Mouse (Mus musculus): Measurements from ENCODE around the gene Dpf1. TPM values are rescaled to one million over a fixed set of nuclear protein-coding genes. Genes with fewer than 3 reads are reported as not detected.

Dpf1 gene
- polyA plus RNA-seq, 1 experiment: 0.60 TPM

- TF ChIP-seq CTCF (IDR thresholded peaks at IDR 0.05; ENCODE audit: low read depth, low read length): no peak
- TF ChIP-seq POLR2A (IDR thresholded peaks at IDR 0.05; ENCODE audit: borderline replicate concordance, low read depth, low read length): no peak
Measured at GRCm38 (mm10) chr7:29271687-29272465, 31.9 kb upstream of the Dpf1 start.

DNA sequence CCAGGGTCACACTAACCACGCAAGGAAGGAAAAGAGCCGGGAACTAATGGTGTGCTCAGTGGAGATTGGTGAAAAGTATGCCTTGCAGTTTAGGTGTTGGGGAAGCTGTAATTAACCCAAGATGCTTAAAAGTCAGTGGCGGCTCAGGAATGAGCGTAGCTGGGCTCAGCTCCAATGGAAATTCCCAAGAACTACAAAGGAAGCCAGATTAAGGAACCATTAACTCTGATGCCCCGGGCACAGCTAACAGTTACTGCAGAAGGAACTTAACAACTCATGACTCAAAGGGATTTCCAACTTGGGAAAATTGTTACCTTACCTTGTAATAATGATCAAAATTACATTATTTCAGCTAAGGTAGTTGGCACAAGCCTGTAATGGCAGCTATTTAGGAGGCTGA is 27.0 kb upstream of the Dpf1 start:
- TF ChIP-seq CTCF (IDR thresholded peaks at IDR 0.05; ENCODE audit: low read depth, low read length) (no peak), POLR2A (IDR thresholded peaks at IDR 0.05; ENCODE audit: borderline replicate concordance, low read depth, low read length) (no peak)
- no peak overlapping the region for H3K27ac ChIP-seq (ENCODE audit: insufficient read depth, low read depth, low read length)

More at GRCm38 (mm10) chr7:29271687-29272465, 31.9 kb upstream of the Dpf1 start:
- Histone ChIP-seq H3K4me3 (ENCODE audit: insufficient read depth, low read length) (no peak overlapping the region), H3K4me1 (ENCODE audit: control insufficient read depth, insufficient read depth, low read length) (peaks cover 4% of the 10 kb centered on the region), H3K27ac (ENCODE audit: insufficient read depth, low read depth, low read length) (no peak overlapping the region)

DNA sequence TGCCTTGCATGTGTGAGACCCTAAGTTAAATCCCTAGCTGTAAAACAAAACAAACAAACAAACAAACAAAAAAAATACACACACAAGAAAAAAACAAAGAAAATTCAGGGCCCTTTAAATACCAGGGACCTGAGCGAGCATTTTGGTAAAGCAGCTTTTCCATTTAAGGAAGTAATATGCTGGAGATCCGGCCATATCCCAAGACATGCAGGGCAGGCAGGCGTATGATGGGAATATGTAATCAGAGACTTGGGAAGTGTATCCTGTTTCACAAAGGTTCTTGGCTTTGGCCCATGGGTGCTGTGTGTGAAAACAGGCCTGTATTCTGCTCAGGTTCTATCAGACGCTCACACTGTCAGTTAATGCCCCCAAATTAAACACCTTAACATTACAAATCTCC is 26.2 kb upstream of the Dpf1 start:
- Histone ChIP-seq H3K4me3 (ENCODE audit: insufficient read depth, low read length) (no peak overlapping the region), H3K27ac (ENCODE audit: insufficient read depth, low read depth, low read length) (no peak overlapping the region), H3K4me1 (ENCODE audit: control insufficient read depth, insufficient read depth, low read length) (peaks cover 6% of the 10 kb centered on the region)
- TF ChIP-seq POLR2A (IDR thresholded peaks at IDR 0.05; ENCODE audit: borderline replicate concordance, low read depth, low read length): no peak
- no peak for TF ChIP-seq CTCF (IDR thresholded peaks at IDR 0.05; ENCODE audit: low read depth, low read length)

More for the DNA sequence above, 27.0 kb upstream of the Dpf1 start:
- no peak overlapping the region for H3K4me3 ChIP-seq (ENCODE audit: insufficient read depth, low read length)
- peaks cover 6% of the 10 kb centered on the region for H3K4me1 ChIP-seq (ENCODE audit: control insufficient read depth, insufficient read depth, low read length)

- TF ChIP-seq CTCF (IDR thresholded peaks at IDR 0.05; ENCODE audit: low read depth, low read length) (no peak), POLR2A (IDR thresholded peaks at IDR 0.05; ENCODE audit: borderline replicate concordance, low read depth, low read length) (no peak)
- Histone ChIP-seq H3K4me3 (ENCODE audit: insufficient read depth, low read length) (no peak overlapping the region), H3K27ac (ENCODE audit: insufficient read depth, low read depth, low read length) (no peak overlapping the region), H3K4me1 (ENCODE audit: control insufficient read depth, insufficient read depth, low read length) (peaks cover 6% of the 10 kb centered on the region)
Measured at GRCm38 (mm10) chr7:29279261-29279660, 24.5 kb upstream of the Dpf1 start.

DNA sequence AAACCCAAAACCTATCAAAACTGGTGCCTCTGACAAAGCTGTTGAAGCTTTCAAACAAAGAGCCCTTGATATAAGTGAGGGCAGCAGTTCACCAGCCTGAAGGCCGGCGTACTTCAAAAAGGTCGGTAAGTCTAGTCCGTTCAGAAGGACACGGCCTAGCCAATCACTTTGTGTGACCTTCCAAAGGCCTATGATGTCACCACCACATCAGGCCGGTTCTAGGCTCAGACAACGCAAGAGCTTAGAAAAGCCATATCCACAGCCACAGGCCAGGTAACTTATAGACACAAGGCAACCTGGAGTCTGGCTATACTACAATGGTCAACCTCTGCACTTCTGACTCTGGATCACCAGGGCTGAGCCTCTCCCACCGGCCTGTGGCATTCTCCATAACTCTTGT is 23.8 kb upstream of the Dpf1 start:
- Histone ChIP-seq H3K27ac (ENCODE audit: insufficient read depth, low read depth, low read length) (no peak overlapping the region), H3K4me1 (ENCODE audit: control insufficient read depth, insufficient read depth, low read length) (peaks cover 6% of the 10 kb centered on the region), H3K4me3 (ENCODE audit: insufficient read depth, low read length) (no peak overlapping the region)
- TF ChIP-seq CTCF (IDR thresholded peaks at IDR 0.05; ENCODE audit: low read depth, low read length): no peak
- TF ChIP-seq POLR2A (IDR thresholded peaks at IDR 0.05; ENCODE audit: borderline replicate concordance, low read depth, low read length): no peak

DNA sequence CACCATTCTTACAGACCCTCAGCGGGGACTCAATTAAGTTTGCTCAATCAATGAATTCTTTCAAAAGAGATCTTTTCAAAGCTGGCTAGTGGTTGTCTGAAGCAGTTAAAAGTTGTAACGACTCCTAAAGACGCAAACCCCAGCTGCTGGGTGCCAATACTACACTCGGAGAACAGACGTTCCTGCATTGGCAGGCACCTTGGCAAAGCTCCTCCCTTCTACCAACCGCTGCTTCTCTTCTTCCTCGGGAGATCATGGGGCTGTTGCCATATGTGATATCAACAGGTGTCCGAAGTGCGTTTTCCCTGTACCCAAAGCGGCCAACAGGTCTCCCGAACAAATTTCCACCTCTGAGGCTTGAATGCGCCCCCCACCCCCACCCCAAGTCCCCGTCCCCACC is 22.9 kb upstream of the Dpf1 start:
- Histone ChIP-seq H3K4me3 (ENCODE audit: insufficient read depth, low read length) (no peak overlapping the region), H3K4me1 (ENCODE audit: control insufficient read depth, insufficient read depth, low read length) (peaks cover 6% of the 10 kb centered on the region), H3K27ac (ENCODE audit: insufficient read depth, low read depth, low read length) (no peak overlapping the region)
- TF ChIP-seq POLR2A (IDR thresholded peaks at IDR 0.05; ENCODE audit: borderline replicate concordance, low read depth, low read length) (no peak), CTCF (IDR thresholded peaks at IDR 0.05; ENCODE audit: low read depth, low read length) (no peak)

GRCm38 (mm10) chr7:29281201-29282073 is 22.3 kb upstream of the Dpf1 start, which contains the start of gene Spint2:
TSS of gene Spint2 (minus strand) at chr7:29281912.
- peak within 1 kb of the TSS; percentile 51 for H3K4me3 ChIP-seq (ENCODE audit: insufficient read depth, low read length)
- H3K4me1 ChIP-seq (ENCODE audit: control insufficient read depth, insufficient read depth, low read length): peaks cover 5% of the 10 kb centered on the region
- H3K27ac ChIP-seq (ENCODE audit: insufficient read depth, low read depth, low read length): no peak within 1 kb of the TSS
- TF ChIP-seq CTCF (IDR thresholded peaks at IDR 0.05; ENCODE audit: low read depth, low read length): no peak
- no peak for TF ChIP-seq POLR2A (IDR thresholded peaks at IDR 0.05; ENCODE audit: borderline replicate concordance, low read depth, low read length)

GRCm38 (mm10) chr7:29282074-29282554 is 21.6 kb upstream of the Dpf1 start:
- Histone ChIP-seq H3K27ac (ENCODE audit: insufficient read depth, low read depth, low read length) (no peak overlapping the region), H3K4me1 (ENCODE audit: control insufficient read depth, insufficient read depth, low read length) (no peaks in the 10 kb centered on the region), H3K4me3 (ENCODE audit: insufficient read depth, low read length) (peak overlapping the region; percentile 51)
- TF ChIP-seq CTCF (IDR thresholded peaks at IDR 0.05; ENCODE audit: low read depth, low read length): no peak
- TF ChIP-seq POLR2A (IDR thresholded peaks at IDR 0.05; ENCODE audit: borderline replicate concordance, low read depth, low read length): no peak

DNA sequence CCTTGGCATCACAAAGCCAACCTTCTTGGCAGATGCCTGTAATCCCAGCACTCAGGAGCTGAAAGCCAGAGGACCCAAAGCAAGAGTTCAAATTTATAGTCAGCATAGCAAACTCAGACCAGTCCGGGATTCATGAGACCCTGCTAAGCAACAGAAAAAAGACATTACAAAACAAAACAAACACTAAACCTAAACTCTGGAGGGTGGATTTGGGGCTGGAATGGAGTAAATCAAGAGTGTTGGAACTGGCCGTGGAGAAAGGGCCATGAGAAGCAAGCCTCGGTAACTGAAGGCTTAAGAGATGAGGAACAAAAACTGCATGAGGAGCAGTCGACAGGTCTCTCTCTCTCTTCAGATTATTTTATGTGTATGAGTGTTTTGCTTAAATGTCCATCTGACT is 19.9 kb upstream of the Dpf1 start:
- H3K4me3 ChIP-seq (ENCODE audit: insufficient read depth, low read length): no peak overlapping the region
- TF ChIP-seq CTCF (IDR thresholded peaks at IDR 0.05; ENCODE audit: low read depth, low read length) (no peak), POLR2A (IDR thresholded peaks at IDR 0.05; ENCODE audit: borderline replicate concordance, low read depth, low read length) (no peak)
- H3K27ac ChIP-seq (ENCODE audit: insufficient read depth, low read depth, low read length): no peak overlapping the region
- no peaks in the 10 kb centered on the region for H3K4me1 ChIP-seq (ENCODE audit: control insufficient read depth, insufficient read depth, low read length)
